Mouse (Mus musculus): ENCODE measurements at regions not wholly inside any gene's neighbourhood (a gene's known extent, or its start where the extent isn't known, plus 50 kb on each side); places are given as distances from the start of the nearest gene placed in this dataset.
A peak's percentile ranks its signal among the peaks of the same experiment; 100 is the strongest.

DNA sequence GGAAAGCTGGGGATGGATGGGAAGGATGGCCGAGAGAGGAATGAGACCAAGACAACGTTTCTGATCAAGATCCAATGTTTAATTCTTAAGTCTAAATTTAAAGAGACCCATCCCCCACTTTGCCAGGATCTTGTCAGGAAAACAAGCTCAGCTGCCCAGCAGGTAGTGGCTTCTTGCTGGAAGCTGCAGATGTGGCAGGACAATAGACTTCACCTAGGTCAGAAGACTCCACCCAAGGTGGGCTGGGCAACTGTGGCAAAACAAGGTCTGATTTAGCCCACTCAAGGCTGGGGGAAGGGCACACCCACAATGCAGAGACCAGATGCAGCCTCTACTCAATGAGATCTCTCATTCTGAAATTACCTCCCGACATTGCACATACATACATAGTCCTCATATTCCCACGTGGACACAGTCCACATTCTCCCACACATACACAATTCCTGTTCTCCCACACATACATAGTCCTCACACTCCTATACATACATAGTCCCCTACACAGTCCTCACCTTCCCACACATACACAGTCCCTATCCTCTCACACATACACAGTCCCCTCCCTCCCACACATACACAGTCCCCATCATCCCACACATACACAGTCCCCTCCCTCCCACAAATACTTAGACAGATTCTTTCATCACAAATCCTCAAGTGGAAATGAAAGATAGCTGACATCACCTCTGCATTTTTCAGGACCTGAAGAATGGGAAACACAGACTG is 150.2 kb downstream of the Rwdd3 start:
- DNase-seq (ENCODE audit: low read depth): no peak
- TF ChIP-seq CTCF (IDR thresholded peaks at IDR 0.05; ENCODE audit: borderline replicate concordance, extremely low read depth, insufficient read depth, insufficient read length): no peak
- no peak for TF ChIP-seq POLR2A (IDR thresholded peaks at IDR 0.05; ENCODE audit: borderline replicate concordance, extremely low read depth, insufficient read depth, insufficient read length, poor library complexity, severe bottlenecking)

DNA sequence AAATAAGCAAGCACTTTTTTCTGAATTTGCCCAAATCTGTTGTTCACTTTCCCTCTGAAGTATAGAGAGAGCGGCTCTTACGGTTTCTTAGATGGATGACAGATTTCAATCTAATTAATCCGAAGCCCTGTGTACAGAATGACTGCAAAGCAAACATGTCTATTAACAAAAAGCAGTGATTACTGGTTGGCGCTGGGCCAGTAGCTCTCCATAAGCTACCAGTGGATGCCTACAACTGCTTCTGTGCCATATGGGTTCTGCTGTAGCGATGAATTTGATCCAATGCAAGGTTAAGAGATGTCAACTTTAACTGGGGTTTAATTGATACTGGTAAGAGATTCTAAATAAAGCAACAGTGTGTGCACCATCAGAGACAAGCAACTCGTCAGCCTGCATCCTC is 162.3 kb downstream of the Rwdd3 start:
- peak; percentile 97 for DNase-seq (ENCODE audit: low read depth)
- no peak for TF ChIP-seq POLR2A (IDR thresholded peaks at IDR 0.05; ENCODE audit: borderline replicate concordance, extremely low read depth, insufficient read depth, insufficient read length, poor library complexity, severe bottlenecking)
- TF ChIP-seq CTCF (IDR thresholded peaks at IDR 0.05; ENCODE audit: borderline replicate concordance, extremely low read depth, insufficient read depth, insufficient read length): no peak

DNA sequence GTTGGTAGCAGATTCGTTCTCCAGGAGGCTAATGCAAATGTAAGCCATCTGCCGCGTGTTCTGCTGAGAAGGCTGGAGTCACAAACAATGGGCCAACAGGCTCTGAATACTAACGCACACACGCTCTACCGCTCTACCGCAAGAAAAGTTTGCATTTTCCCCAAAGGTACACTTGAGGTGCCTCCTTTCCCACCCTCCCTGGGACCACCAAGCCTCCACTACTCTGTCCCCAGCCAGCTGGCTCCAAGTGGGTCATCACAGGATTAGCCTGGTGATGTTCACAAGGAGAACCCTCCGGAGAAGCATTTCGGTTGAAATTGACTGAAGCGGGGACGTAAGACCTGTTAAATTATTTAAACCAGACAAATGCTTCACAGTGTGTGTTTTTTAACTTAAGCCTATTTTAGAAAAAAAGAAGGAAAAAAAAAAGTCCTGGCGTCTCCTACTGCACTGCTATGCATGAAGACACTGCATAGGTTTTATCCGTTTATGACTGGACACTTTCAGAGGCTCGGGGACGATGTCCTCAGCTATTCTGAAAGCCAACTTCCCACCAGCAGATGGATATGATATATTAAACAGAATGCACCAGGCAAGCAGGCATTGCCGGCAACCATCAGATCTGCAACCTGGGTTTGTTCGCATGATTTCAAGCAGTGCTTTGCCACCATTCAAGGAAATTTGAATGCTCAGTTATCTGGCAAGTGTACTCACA is 187.8 kb downstream of the Rwdd3 start:
- DNase-seq (ENCODE audit: low read depth): peak; percentile 96
- no peak for TF ChIP-seq POLR2A (IDR thresholded peaks at IDR 0.05; ENCODE audit: borderline replicate concordance, extremely low read depth, insufficient read depth, insufficient read length, poor library complexity, severe bottlenecking)
- TF ChIP-seq CTCF (IDR thresholded peaks at IDR 0.05; ENCODE audit: borderline replicate concordance, extremely low read depth, insufficient read depth, insufficient read length): no peak

DNA sequence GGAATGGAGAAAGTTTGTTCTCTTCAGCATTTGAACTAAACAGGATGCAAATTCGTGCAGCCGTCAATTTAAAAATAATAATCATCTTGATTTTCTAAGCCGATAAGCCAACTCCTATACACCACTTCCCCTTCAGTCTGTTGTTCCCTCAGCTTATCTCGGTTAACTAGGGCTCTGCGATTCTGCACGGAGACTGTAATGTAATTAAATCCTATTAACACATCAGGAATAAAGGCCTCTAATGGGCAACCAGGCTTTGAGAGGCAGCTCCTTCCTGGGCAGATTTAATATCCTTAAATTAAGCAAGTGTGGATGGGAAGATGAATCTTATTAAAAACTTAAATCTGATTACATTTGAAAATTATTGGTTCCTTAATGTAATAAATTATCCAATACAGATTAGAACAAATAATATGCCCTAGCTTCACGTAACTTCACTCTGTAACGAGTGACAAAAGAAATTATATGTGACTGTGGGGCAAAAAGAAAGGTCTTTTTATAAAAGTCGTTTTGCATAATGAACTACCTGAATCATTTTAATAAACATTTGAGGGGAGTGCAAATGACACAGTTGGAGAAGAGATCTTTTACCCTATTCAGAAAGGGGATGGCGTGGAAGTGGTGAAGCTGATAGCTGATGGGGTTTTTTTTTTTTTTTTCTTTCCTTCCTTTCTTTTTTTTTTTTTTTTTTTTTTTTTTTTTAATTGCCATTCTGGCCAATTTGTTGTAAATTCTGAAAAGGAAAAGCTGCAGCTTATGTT is 188.5 kb downstream of the Rwdd3 start:
- TF ChIP-seq POLR2A (IDR thresholded peaks at IDR 0.05; ENCODE audit: borderline replicate concordance, extremely low read depth, insufficient read depth, insufficient read length, poor library complexity, severe bottlenecking): no peak
- TF ChIP-seq CTCF (IDR thresholded peaks at IDR 0.05; ENCODE audit: borderline replicate concordance, extremely low read depth, insufficient read depth, insufficient read length): no peak
- peak; percentile 89 for DNase-seq (ENCODE audit: low read depth)

DNA sequence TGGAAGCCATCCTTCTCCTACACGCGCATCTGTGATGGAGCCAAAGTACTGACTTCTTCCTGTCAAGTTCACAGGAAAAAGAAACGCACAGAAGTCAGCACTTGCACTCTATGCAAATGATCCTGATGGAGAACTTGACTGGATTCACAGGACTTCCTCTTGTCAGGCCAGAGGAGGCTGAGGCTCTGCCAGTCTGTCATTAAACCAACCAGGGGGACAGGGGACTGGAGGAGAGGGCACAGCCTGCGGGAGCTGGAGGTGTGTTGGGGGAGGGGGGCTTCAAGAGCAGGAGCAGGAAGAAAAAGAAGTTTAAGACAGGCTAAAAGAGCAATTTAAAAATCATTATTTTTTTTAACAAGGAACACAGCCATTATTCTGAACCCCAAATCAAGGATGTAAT is 189.3 kb downstream of the Rwdd3 start:
- TF ChIP-seq POLR2A (IDR thresholded peaks at IDR 0.05; ENCODE audit: borderline replicate concordance, extremely low read depth, insufficient read depth, insufficient read length, poor library complexity, severe bottlenecking) (no peak), CTCF (IDR thresholded peaks at IDR 0.05; ENCODE audit: borderline replicate concordance, extremely low read depth, insufficient read depth, insufficient read length) (no peak)
- DNase-seq (ENCODE audit: low read depth): peak; percentile 76

DNA sequence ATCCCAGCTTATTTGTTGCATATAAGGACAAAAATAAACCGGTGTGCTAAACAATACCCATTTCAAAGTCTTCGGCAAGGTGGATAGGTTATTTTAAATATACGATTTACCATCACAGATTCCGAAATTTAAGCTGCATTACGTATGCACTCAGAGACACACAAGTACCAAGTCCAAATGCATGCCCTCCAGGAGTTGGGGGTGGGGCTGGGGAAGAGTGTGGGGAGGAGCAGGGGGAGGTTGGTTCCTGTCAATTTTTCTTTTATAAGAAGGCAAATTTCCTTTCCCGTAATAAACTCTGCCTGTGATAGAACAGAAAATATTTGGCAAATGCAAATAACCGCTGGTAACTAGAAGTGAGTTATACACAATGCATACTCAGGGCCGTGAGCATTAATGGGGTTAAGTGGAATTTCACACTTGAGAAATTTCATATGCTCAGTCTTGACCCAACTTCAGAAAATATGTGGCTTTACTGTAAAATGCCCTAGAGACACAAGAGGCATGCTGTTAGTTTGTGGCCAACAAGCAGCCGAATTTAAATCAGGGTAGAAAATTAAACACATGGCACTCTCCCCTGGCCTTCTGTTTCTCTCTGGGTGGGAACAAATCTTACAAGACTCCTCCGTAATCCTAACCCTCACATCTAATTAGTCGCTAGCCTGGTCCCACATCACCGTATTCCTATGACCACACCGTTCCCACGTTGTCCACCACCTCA is 200.6 kb downstream of the Rwdd3 start:
- DNase-seq (ENCODE audit: low read depth): peak; percentile 83
- TF ChIP-seq POLR2A (IDR thresholded peaks at IDR 0.05; ENCODE audit: borderline replicate concordance, extremely low read depth, insufficient read depth, insufficient read length, poor library complexity, severe bottlenecking): no peak
- TF ChIP-seq CTCF (IDR thresholded peaks at IDR 0.05; ENCODE audit: borderline replicate concordance, extremely low read depth, insufficient read depth, insufficient read length): no peak

DNA sequence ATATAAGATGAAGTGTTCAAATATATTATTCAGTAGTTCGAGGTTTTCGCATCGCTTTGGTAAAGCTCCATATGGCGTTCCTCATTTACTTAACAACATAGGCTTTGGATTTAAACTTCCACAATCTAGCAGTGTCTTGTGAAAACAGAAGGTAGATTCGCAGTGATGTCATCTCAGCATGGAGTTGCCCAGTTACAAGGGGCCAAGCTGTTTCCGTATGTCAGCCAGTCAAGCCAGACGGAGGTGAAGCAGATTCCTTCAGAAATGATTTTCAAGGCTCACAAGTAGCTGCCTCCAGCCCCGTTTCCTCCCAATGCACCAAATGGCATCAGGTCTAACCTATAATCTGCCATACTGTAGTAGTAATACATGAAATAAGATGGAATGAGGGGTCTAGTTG is 224.6 kb downstream of the Rwdd3 start:
- TF ChIP-seq POLR2A (IDR thresholded peaks at IDR 0.05; ENCODE audit: borderline replicate concordance, extremely low read depth, insufficient read depth, insufficient read length, poor library complexity, severe bottlenecking) (no peak), CTCF (IDR thresholded peaks at IDR 0.05; ENCODE audit: borderline replicate concordance, extremely low read depth, insufficient read depth, insufficient read length) (no peak)
- DNase-seq (ENCODE audit: low read depth): peak; percentile 64

DNA sequence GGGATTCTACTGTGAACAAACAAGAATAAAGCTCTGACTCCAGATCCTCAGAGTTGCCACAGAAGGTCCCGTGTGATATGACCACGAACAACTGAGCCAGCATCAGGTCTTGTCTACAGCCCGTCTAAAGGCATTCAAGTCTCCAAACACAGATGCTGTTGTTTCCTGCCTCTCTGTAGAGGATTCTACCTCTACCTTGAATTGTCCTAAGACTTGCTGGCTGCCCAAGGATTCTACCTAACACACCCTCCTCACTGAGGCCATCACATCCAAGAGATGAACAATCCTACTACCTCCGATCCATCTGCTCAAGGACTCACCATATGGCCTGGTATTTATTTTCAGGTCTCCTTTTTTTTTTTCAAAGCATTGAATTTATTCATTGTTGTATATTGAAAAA is 237.1 kb downstream of the Rwdd3 start:
- no peak for TF ChIP-seq CTCF (IDR thresholded peaks at IDR 0.05; ENCODE audit: borderline replicate concordance, extremely low read depth, insufficient read depth, insufficient read length)
- TF ChIP-seq POLR2A (IDR thresholded peaks at IDR 0.05; ENCODE audit: borderline replicate concordance, extremely low read depth, insufficient read depth, insufficient read length, poor library complexity, severe bottlenecking): no peak
- DNase-seq (ENCODE audit: low read depth): no peak

DNA sequence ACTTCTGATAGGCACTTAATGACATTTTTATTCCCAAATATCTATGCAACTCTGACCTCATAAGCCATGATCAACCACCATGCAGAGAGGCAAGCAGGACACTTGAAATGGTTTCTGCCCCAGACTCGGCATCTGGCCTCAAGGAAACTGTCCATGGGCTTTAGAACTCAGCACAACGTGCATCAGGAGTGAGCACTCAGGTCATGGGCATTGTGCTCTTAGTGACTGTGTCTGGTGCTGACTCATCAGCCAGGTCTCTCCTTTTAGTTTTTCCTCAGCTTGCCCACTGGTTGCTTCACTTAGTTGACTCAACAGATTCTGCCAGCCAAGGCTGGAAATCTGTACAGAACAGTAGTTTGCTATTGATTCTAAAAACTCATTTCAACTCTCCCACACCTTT is 251.1 kb downstream of the Rwdd3 start:
- no peak for TF ChIP-seq CTCF (IDR thresholded peaks at IDR 0.05; ENCODE audit: borderline replicate concordance, extremely low read depth, insufficient read depth, insufficient read length)
- no peak for TF ChIP-seq POLR2A (IDR thresholded peaks at IDR 0.05; ENCODE audit: borderline replicate concordance, extremely low read depth, insufficient read depth, insufficient read length, poor library complexity, severe bottlenecking)
- DNase-seq (ENCODE audit: low read depth): no peak

DNA sequence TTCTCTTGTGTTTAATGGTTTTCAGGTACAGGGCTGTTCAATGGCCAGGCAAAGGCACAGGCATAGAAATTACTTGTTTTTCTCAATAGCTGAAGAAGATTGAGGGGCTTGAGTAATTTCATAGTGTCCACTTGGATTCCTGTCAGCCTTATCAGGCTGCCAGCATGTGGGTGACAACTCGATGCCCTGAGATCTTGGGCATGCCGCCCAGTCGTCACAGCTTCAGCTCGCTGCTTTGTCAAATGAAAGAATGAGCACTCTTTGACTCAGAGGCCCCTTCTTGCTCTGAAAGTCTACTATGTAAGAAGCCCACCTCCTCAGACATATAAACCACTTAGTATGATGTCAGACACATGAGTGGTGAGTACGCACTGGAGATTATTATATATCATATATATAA is 272.6 kb downstream of the Rwdd3 start:
- no peak for TF ChIP-seq CTCF (IDR thresholded peaks at IDR 0.05; ENCODE audit: borderline replicate concordance, extremely low read depth, insufficient read depth, insufficient read length)
- peak; percentile 63 for DNase-seq (ENCODE audit: low read depth)

DNA sequence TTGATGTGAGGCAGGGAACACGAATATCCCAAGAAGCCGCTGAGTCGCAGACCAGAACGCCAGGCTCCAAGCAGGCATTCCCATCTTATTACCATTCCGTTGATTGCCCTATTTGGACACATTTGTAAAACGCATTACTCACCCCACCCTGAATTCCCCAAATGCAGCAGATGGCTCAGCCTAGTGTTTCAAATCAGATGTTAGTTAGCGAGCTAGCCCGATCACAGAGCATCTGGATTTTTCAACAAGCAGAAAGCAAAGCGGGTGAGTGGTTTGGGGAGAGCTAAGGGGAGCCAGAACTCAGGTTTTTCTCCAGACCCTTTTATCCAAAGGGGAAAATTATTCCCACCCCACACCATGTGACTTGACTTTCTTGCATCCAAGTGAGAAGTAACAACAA is 273.2 kb downstream of the Rwdd3 start:
- TF ChIP-seq POLR2A (IDR thresholded peaks at IDR 0.05; ENCODE audit: borderline replicate concordance, extremely low read depth, insufficient read depth, insufficient read length, poor library complexity, severe bottlenecking): no peak
- TF ChIP-seq CTCF (IDR thresholded peaks at IDR 0.05; ENCODE audit: borderline replicate concordance, extremely low read depth, insufficient read depth, insufficient read length): no peak
- DNase-seq (ENCODE audit: low read depth): peak; percentile 89
